Mouse (Mus musculus) brain, embryonic 14.5 days (tissue): ENCODE results near the gene Ceacam2. TPM values are rescaled to one million over a fixed set of nuclear protein-coding genes. Genes with fewer than 3 reads are reported as not detected.
"Not testable (repeated sequence)": the region's sequence is repeated elsewhere in the genome, so short reads cannot be mapped to it uniquely, and the experiment has no call there.

Experiments
- DNase-seq: peaks from one replicate; pipeline ENCODE4 v3.0.0-alpha.2; 2011; ENCODE audit warnings: low read depth
- CTCF ChIP-seq: fragments of 200-500 bp; IDR thresholded peaks from 2 replicates; pipeline ENCODE4 v1.5.1; 2012; ENCODE audit warnings: inconsistent platforms, mild to moderate bottlenecking, moderate library complexity, borderline replicate concordance; ENCODE audit not compliant: insufficient read depth, insufficient read length; ENCODE audit errors: extremely low read depth
- POLR2A ChIP-seq: fragments of 200-500 bp; IDR thresholded peaks from 2 replicates; pipeline ENCODE4 v1.6.1; 2012; ENCODE audit warnings: mild to moderate bottlenecking, inconsistent platforms, borderline replicate concordance; ENCODE audit not compliant: poor library complexity, insufficient read depth, insufficient read length, severe bottlenecking; ENCODE audit errors: extremely low read depth
- polyA plus RNA-seq: library from polyadenylated mRNA; depleted of rRNA; stranded (reverse); fragments of >200 nt; gene quantifications from 2 replicates; pipeline ENCODE4 v1.2.3, GENCODE M21; 2012; rRNA removed

Ceacam2 gene
- polyA plus RNA-seq: not detected in 2 replicates

DNA sequence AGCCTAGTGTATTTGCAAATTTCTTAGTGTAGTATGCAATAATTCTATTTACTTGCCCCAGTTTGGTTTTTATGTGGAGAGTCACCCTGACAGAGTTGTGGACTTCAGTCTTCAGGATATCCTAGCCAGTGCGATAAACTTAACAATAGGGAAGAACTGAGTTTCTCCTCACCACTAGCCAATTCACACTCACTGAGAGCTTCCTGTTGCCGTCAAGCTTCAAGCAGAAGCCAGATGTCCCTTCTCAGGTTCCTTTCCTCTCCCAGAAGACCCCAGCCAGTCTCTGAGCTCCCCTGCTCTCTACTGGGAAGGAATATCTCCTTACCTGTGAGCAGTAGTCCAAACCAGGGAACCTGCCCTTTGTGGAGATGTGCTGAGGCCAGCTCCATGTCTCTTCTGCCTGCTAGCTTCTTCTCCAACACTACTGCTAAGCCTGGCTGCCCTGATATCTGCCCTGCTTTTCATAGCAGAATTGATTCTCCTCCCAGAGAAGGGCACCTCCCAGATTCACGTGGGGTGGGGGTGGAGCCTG, at the start of gene Ceacam2:
Gene Ceacam2, minus strand, starts transcription at position 482 of the 532 bp plus-strand sequence.
- DNase-seq: not testable (repeated sequence)

DNA sequence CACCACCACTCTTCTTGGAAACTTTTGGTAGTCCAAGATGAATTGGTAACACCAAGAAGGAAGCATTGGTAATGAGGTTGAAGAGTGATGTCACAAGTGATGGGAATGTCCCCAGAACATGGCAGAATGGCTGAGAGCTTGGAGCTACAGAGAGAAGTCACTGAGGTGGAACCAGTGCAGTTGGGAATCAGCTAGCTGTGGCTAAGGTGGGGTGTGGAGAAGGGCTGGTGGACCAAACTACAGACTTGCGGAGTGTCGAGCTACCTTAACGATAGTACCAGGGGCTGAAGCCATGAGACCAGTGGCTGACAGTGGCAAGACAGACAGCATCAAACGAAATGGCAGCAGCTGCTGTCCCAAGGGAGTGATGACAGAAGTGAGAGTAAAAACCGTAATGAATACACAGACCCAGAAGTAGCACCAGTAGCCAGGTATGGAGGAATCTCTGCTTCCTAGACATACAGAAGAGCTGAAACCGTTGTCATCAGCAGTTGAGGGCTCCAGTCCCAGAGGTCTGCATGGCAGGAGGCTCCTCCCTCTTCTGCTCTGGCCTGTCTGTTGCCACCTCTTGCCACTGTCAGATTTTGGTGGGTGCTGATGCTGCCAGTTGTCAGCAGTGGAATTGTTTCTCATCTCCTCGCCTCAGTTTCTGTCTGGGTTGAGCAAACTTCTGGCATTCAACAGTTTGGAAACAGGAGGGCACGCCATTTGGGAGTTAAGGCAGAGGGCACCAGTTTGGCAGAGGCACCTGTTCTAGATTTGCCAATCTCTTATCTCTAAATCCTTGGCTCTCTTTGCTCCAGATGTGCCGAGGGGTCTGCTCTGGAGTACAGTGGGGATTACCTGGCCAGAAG, 45.9 kb upstream of the Ceacam2 start:
- DNase-seq: no peak
- TF ChIP-seq POLR2A: no peak
- no peak for TF ChIP-seq CTCF

DNA sequence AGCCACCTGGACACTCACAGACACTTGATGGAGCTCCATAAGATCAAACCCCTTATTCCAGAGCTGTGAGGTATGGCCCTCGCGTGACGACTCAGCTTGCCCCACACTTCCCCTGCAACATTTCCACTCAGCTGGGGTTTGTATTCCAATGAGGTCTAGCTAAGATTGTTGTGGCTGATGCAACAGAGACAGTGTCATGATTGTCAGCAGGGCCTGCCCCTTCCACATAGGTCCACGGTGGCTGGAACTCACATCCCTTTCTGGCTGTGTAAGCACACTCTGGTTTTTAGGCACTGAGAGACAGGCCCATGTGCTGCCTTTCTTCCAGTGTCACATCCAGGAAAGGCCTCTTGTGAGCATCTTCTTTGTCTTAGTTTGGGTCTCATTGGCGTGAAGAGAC, 45.0 kb upstream of the Ceacam2 start:
- DNase-seq: no peak
- TF ChIP-seq POLR2A: no peak
- TF ChIP-seq CTCF: no peak

DNA sequence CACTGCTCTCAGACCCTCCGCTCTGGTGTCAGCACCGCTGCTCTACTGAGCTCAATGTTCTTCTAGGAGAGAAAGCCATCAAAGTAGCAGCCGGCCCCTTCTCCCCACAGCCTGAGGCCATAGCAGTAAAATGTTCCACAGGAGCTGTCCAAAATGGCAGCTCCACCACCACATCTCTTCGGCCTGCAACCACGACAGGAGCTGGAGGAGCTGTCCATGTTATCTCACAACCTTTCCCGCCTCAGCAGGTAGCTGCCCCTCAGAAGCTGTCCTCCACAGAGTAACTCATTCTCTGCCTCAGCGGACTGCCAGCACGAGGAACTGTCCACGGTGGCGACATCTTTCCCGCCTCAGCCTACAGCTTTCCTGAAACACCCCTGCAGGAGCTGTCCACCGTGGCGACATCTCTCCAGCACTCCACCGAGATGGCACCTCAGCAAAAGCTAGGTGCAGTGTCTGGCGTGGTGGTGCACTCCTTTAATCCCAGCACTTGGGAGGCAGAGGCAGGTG, 42.7 kb upstream of the Ceacam2 start:
- TF ChIP-seq POLR2A (no peak), CTCF (no peak)
- DNase-seq: no peak

DNA sequence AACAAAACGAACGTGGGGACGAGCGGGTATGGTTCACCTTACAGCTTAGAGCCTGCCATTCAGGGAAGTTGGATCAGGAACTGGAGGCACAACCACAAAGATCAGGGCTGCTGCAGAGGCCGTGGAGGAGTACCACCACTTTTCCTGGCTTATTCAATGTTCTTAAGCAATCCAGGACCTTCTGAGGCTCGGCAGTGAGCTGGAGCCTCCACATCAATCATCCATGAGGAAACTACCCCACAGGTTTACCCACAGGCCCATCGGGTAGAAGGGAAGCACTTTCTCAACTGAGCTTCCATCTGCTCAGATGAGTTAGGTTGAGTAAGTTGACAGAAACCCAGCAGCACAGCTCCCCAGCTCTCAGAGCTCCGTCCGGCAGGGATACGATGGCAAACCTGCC, 39.8 kb upstream of the Ceacam2 start:
- DNase-seq: no peak
- no peak for TF ChIP-seq CTCF
- TF ChIP-seq POLR2A: no peak

DNA sequence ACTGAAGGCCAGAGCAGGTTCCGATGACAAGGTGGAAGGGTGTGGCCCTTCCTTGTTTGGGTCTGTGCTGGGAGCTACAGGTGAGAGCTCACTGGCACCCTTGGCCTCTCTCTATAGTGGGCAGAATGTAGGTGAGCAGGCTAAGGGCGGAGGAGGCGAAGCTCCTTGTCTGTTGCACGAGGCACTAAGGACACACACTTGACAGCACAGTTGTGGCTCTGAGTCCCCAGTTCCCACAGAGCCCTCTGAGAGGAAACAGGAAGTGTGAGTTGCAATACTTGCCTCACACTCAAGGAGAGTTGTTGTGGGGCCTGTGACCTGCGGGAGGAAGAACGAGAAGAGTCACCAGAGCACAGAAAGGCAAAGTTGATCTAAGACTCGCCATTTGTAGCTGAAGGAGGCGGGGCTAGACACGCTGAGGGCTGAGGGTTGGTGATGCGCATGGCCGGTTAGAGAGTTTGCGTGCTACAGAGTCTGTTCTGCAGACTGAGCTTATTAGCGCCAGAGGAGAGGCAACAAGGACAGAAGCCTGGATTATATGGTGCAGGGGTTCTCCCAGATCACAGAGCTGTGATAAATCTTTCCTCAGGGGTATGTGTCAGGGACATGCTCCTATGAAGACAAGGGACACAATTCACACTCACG, 37.3 kb upstream of the Ceacam2 start:
- not testable (repeated sequence) for DNase-seq

DNA sequence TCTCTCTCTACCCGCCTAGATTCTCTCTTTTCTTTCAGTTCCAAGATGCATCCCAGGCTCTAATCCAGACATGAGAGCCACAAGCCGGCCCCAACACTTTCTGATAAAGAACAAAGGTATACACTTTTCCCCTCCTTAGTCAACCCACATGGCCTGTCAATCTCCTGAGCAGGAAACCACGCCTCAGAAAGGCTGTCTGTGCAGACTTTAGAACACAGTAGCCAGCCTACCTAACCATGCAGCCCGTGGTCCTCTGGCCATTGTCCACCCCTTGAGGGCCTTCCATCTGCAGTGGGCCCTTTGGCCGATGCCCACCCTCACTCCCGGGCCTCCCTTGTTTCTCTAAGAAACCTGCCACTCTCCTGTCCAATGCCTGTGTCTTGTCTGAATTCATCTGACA, 36.7 kb upstream of the Ceacam2 start:
- not testable (repeated sequence) for DNase-seq

DNA sequence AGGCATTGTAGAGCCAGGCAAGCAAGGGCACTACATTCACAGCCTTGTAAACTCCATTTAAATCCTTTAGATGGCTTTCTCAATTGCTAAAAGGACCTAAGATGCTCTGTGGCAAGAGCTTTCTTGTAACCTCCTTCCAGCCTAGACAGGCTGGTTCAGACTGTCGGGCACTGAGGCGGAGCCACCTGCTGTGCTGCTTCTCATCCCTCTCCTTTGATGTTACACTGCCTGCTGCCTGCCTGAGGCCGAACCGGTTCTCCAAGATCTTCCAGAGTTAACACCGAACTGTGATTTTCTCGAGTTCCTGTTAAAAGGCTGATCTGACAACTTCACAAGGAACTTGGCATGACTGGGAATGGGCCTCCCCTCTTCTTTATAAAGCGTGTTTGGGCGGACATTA, 36.2 kb upstream of the Ceacam2 start:
- DNase-seq: peak; percentile 40
- no peak for TF ChIP-seq CTCF
- TF ChIP-seq POLR2A: no peak

DNA sequence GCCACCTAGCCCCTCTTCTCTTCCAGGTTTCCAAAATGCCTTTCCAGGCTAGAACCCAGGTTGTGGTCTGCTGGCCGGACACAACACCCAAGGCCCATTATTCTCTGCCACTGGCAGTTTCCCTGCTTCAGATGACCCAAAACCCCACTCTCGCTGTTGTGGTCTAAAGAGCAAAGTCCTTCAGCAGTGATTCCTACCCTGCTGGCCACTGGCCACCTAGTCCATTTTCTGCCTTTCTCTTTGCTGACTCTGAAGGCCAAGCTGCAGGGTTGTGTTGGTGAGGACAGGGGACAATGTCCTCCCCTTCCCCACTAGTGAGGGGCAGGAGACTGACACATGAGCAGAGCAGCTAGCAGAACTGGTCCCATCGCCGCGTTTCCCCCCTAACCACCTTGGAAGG, 35.4 kb upstream of the Ceacam2 start:
- no peak for TF ChIP-seq POLR2A
- TF ChIP-seq CTCF: no peak
- DNase-seq: no peak

DNA sequence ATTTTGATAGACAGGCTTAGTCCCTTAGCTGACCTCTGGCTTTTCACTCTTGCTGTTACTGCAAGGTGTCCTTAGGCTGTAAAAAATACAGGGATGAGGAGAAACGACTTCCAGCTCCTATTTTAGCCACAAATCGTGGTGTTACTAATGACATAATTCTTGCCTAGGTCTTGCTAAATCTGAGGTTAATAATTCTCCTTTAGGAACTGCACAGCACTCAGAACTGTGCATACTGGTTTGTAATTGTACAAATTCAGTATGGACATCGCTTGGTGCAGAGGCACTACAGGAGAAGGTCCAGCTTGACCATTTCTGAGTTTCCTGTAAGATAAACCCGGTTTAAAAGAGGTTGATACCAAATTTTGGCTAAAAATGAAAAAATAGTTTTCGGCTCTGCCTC, 34.1 kb upstream of the Ceacam2 start:
- not testable (repeated sequence) for DNase-seq

DNA sequence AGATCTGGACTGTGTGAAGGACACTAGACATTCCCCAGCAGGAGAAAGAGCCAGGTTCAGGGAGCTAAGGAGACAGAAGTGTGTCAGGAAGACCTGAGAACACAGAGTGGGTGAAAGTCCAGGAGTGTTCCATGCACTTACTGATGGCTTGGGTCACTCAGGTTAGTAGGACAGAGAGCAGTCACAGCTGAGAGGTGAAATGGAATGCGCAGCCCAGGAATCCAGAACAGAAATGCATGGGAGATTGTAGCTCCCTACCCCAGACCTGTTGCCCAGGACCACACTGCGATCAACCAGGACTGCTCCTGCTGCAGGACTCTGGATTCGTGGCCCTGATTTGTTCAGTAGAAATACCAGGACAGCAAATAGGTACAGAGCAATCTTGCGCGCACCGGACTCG, 29.1 kb upstream of the Ceacam2 start:
- TF ChIP-seq POLR2A (no peak), CTCF (no peak)
- DNase-seq: no peak

DNA sequence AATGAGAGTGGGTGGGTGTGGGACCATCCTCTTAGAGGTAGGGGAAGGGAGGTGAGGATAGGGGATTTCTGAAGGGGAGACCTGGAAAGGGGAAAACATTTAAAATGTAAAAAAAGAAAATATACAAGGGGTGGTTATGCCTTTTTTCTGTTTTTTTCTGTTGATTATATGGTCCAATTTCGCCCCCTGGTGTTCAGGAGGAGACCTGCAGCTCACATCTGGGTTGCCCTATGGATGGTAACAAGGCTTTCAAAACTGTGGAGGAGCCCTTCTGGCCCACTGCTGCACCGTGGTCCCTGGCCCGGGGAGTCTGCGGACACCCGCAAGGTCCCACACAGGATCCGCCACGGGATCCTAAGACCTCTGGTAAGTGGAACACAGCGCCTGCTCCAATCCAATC, 1.8 kb upstream of the Ceacam2 start:
- peak; percentile 2 for DNase-seq
- peak; percentile 45; the same call in 1 of the 2 replicates for TF ChIP-seq CTCF

DNA sequence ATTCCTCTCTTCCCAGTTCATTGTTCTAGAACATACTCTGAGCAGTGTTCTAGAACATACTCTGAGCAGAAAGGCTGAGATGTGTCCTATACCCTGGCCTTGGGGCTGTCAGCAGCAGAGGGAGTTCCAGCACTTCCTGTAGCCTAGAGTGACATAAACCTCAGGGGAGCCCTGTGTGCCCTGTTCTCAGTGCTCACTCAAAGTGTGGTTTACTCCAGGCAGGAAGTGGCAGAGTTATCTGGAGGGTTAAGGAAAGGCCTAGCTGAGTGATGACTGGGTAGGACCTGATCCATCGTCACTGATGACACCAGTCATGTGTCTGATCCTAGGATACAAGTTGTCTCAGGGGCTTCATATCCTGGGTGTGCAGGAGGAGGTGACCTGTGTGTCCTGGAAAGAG, 297 bp upstream of the Ceacam2 start:
- DNase-seq: not testable (repeated sequence)

DNA sequence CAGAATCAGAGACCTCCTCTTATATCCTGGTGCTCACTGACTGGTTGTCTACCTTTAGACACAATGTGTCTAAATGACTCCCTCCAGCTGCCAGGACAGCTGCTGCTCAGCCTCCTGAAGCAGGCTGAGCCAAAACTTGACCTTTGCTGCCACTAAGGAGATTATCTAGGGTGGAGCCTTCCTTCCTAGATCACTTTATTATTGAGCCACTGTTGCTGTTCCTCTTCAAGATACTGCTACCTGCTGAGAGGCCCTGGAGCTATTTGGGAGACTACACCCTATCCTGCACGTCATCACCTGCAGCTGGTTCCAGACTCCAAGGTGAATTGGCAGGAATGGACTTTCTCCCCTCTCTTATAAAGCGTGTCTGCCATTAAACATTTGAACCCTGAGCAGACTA, 8.8 kb downstream of the Ceacam2 start:
- no peak for DNase-seq
- TF ChIP-seq POLR2A: no peak

DNA sequence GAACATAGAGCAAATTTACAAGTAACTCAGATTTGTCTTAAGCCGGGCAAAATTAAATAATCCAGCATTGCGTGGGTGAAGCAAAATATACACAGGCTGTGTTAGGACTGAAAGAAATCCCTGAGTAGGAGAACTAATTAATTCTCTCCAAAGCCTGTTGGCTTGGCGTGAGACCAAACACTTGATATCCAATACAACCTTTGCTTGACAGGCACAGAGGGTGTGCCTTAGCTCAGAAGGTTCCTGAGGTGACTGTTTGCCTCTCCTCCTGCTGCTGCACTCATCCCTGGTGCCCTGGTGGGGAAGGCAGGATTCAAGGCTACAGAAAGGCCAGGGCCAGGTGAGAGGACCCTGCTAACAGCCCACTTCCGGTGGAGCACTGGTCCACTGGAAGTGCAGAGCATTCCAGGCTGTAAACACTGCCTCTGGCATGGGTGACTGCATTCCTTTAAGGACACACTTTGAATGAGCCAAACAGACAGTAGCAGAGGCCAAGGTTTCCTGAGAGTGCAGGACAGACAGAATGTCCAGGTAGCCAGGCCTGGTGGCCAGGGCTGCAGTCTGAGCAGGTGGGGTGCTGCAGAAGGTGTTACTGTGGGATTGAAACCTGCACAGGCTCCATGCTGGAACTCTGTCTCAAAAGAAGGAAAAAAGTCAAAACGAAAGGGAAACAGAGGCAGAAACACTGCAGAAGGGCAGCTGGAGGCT, 23.4 kb downstream of the Ceacam2 start:
- not testable (repeated sequence) for DNase-seq

DNA sequence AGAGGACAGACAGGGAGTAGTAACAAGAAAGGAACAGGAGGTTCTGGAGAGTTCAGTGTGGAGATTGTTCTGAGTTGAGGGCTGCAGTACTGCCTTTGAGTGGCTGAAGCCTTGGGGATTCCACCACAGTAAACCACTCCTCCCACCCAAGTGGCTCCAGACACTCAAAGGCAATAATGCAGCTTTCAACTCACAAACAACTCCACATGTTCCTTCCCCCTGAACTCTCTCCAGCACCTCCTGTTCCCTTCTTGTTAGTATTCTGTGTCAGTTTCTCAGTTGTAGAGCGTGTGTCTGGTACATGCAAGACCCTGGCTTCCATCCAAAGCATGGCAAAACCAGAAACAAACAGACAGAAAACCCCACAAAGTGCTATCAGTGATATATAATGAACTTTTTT, 24.0 kb downstream of the Ceacam2 start:
- peak; percentile 86 for DNase-seq
